Mouse (Mus musculus): ENCODE measurements around the gene Olfr541.

GRCm38 (mm10) chr7:140747402-140747801 is 50.3 kb downstream of the Olfr541 start:
- TF ChIP-seq CTCF (IDR thresholded peaks at IDR 0.05; ENCODE audit: control insufficient read depth, insufficient read depth, insufficient read length) = no peak
- no peak for TF ChIP-seq CEBPB (IDR thresholded peaks at IDR 0.05; ENCODE audit: low read depth)
- no peak for TF ChIP-seq MYOD1 (IDR thresholded peaks at IDR 0.05; ENCODE audit: control insufficient read depth, insufficient read length, low read depth)

Data from C2C12 (cell line).